Mouse (Mus musculus) kidney, adult 2 months (tissue): ENCODE measurements around the gene Ankrd54.

Experiments used
- CTCF ChIP-seq: fragments of 200-500 bp; conservative IDR thresholded peaks from 2 replicates; pipeline ENCODE4 v1.5.1; 2011; ENCODE audit warnings: low read depth, mild to moderate bottlenecking, control low read depth, low read length, moderate library complexity, mixed read lengths; ENCODE audit not compliant: insufficient read depth, insufficient read length
- POLR2A ChIP-seq: fragments of 200-500 bp; IDR thresholded peaks from one replicate; pipeline ENCODE4 v1.6.1; 2011; ENCODE audit warnings: low read depth, low read length, control low read depth

DNA sequence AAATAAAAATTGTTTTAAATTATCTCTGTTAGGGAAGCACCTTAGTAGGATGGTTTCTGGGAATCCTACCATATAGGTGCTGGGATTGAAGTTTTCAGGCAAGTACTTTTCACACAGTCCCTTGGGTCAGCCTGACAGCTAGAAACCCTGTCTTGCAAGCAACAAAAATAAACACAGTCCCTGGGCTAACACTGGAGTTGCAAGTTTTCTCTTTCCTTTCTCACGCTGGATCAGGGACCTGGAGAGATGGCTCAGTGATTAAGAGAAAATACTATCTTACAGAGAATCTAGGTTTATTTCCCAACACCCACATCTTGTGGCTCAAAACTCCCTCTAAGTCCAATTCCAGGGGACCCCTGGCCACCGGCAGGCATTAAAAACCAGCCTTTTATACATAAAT, 34.4 kb upstream of the Ankrd54 start:
- TF ChIP-seq POLR2A (no peak), CTCF (no peak)
